Mouse (Mus musculus) spleen, adult 2 months (tissue): ENCODE results near the gene Fgfr4.

Experiments used
- CTCF ChIP-seq: fragments of 200-500 bp; IDR thresholded peaks from 2 replicates; pipeline ENCODE4 v1.5.1; 2011; ENCODE audit warnings: mild to moderate bottlenecking, inconsistent platforms; ENCODE audit not compliant: insufficient read depth, insufficient read length, insufficient replicate concordance; ENCODE audit errors: extremely low read depth
- POLR2A ChIP-seq: fragments of 200-500 bp; IDR thresholded peaks from 2 replicates; pipeline ENCODE4 v1.6.1; 2011; ENCODE audit warnings: low read depth, low read length, inconsistent platforms

GRCm38 (mm10) chr13:55166806-55167725 is 14.6 kb downstream of the Fgfr4 start:
- no peak for TF ChIP-seq CTCF
- no peak for TF ChIP-seq POLR2A
